20 mouse cellular contexts compared by ENCODE assay signal in the genomic region with DNA sequence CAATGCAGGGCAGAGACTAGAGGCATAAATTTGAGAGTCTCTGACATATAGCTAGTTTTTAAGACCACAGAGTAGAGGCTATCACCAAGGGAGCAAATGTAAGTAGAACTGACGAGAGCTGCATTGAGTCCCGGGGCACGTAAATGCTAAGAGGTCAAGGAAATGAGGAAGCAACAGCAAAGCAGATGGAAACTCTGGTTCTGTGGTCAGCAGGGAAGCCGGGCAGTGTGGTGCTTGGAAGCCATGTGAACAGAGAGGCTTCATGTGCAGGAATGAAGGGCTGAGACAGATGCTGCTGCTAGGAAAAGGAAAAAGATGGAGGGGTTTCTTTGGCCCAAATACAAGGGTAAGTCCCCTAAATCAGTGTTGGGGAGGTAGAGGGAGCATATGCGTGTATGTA.
"Had no signal": no experiment of that assay in that cellular context is flagged by ENCODE, and none has a peak within 500 bp of the region (broad histone marks: within the 10 kb centered on the region; RNA-seq: fewer than 3 reads in every experiment).

No protein-coding gene starts in this region.

- H3K9ac ChIP-seq: limb, embryonic 15.5 days; liver, embryonic 14.5 days; liver, postnatal 0 days; lung, embryonic 14.5 days had no signal

- ATAC-seq: intestine, embryonic 16.5 days; liver, postnatal 0 days; lung, postnatal 0 days had no signal

- H3K9me3 ChIP-seq: limb, embryonic 15.5 days had no signal

- DNase-seq: kidney, adult 18-20 months; kidney, adult 9 months; kidney, postnatal 25 days; layer of hippocampus, adult 9-11 months; left cerebral cortex, postnatal 4 days; liver, postnatal 0 days; lung, embryonic 14.5 days; midbrain, embryonic 14.5 days; thymus, adult 18-20 months; thymus, postnatal 14 days; thymus, postnatal 4 days had no signal

- H3K4me2 ChIP-seq: limb, embryonic 15.5 days; liver, embryonic 11.5 days; lung, embryonic 14.5 days; midbrain, embryonic 11.5 days had no signal

- H3K4me1 ChIP-seq: limb, embryonic 15.5 days; megakaryocyte, embryonic 14.5 days had no signal

- H3K27me3 ChIP-seq: limb, embryonic 15.5 days; megakaryocyte, embryonic 14.5 days had no signal

- H3K27ac ChIP-seq: layer of hippocampus, adult 2 months; limb, embryonic 15.5 days; liver, embryonic 14.5 days; macrophage had no signal

- H3K36me3 ChIP-seq: limb, embryonic 15.5 days had no signal

- H3K4me3 ChIP-seq: layer of hippocampus, adult 2 months; limb, embryonic 15.5 days; megakaryocyte, embryonic 14.5 days had no signal
